In the genomic region with DNA sequence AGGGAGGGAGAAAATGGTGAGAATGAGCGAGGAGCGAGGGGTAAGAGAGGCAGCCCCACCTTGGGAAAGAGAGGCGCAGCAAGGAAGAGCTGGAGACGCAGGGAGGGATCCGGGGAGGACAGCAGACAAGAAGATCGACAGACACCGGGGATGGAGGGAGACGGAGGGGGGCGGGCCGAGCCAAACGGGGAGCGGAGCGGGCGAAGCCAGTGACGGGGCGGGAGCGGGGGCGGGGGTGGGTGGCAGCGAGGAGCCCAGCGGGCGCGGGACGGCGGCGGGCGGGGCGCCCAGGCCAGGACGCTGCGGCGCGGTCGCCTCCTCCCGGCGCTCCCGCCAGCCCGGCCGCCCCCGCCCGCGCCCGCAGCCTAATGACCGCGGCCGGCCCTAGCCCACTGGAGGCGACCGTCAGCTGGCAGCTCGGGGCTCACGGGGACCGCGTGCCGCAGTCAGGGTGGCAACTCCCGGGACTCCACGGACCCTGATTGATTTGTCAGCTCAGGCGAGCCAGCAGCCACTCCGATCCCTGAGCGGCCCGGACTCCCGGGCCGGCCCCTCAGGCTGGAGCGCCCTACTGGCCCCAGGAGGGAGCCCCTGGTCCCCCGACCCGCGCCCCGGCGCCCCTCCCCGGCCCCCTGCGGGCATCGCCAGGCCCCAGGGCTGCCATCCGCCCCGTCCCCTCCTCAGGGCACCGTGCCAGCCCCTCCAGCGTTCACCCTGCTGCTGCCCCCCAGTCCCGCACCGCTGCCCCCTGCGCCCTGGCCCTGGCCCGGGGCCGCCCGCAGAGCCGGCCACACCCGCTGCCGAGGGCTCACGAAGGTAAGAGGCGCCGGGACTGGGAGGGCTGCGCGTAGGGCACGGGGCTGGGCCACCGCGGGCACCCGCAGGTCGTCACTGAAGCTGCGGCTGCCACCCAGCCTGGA, we compare ENCODE assay signal across 7 mouse cellular contexts. TPM values are rescaled to one million over a fixed set of nuclear protein-coding genes. Genes with fewer than 3 reads are reported as not detected.
DNase-seq lines count a peak whose midpoint lies in the region; ATAC-seq and TF ChIP-seq lines count a peak whose summit lies in the region.

A gene (plus strand): TSS at position 292 of the 920 bp plus-strand sequence.

- H3K27me3 ChIP-seq in heart, embryonic 12.5 days (replicated peaks) = peaks cover 91% of the 10 kb centered on the region
- H3K27me3 ChIP-seq in neural tube, embryonic 11.5 days (ENCODE audit: control insufficient read depth, insufficient read depth, low read length) = peaks cover 96% of the 10 kb centered on the region

- H3K9ac ChIP-seq in heart, embryonic 12.5 days = peak within 1 kb of the TSS; percentile 70
- H3K9ac ChIP-seq in neural tube, embryonic 11.5 days (ENCODE audit: low read length) = peak within 1 kb of the TSS; percentile 37

- 1% methylated on average over 73 of the region's 92 CpGs for WGBS in lung, adult 2 months
- WGBS in heart, embryonic 12.5 days = 1% methylated on average over 49 of the region's 92 CpGs
- under 1% methylated on average over 74 of the region's 92 CpGs for WGBS in neural tube, embryonic 11.5 days

- peak within 1 kb of the TSS; percentile 22 for H3K4me3 ChIP-seq in lung, adult 2 months (replicated peaks; ENCODE audit: extremely low read depth, low read depth, low read length)
- peak within 1 kb of the TSS; percentile 76 for H3K4me3 ChIP-seq in cortical plate, adult 2 months (ENCODE audit: insufficient read depth, low read length)
- H3K4me3 ChIP-seq in heart, embryonic 12.5 days = peak within 1 kb of the TSS; percentile 62
- peak within 1 kb of the TSS; percentile 38 for H3K4me3 ChIP-seq in neural tube, embryonic 11.5 days (ENCODE audit: low read depth, low read length)

- TF ChIP-seq POLR2A in lung, adult 2 months (IDR thresholded peaks at IDR 0.05; ENCODE audit: borderline replicate concordance, extremely low read depth, low read depth, low read length) = no peak
- no peak for TF ChIP-seq POLR2A in cortical plate, adult 2 months (IDR thresholded peaks at IDR 0.05; ENCODE audit: extremely low read depth, insufficient read depth, low read length)

- H3K4me1 ChIP-seq in lung, adult 2 months (ENCODE audit: control insufficient read depth, insufficient read depth, low read length) = peaks cover 2% of the 10 kb centered on the region
- H3K4me1 ChIP-seq in cortical plate, adult 2 months (ENCODE audit: control insufficient read depth, insufficient read depth, low read length) = no peaks in the 10 kb centered on the region
- H3K4me1 ChIP-seq in heart, embryonic 12.5 days (replicated peaks) = peaks cover 20% of the 10 kb centered on the region
- peaks cover 10% of the 10 kb centered on the region for H3K4me1 ChIP-seq in neural tube, embryonic 11.5 days (ENCODE audit: control insufficient read depth, insufficient read depth, low read length)

- H3K4me2 ChIP-seq in heart, embryonic 12.5 days = peak within 1 kb of the TSS; percentile 96
- peak within 1 kb of the TSS; percentile 53 for H3K4me2 ChIP-seq in neural tube, embryonic 11.5 days (ENCODE audit: low read depth)

- ATAC-seq in heart, embryonic 12.5 days (ENCODE audit: insufficient number of reproducible peaks, low FRiP score) = peak; percentile 18; the same call in 1 of the 2 replicates
- ATAC-seq in neural tube, embryonic 11.5 days (ENCODE audit: insufficient read depth, low FRiP score, low TSS enrichment) = peak; percentile 63

- intact Hi-C loops in left cerebral cortex, postnatal 14 days (cut with DNase I) = no loop called here

- no peaks in the 10 kb centered on the region for H3K36me3 ChIP-seq in heart, embryonic 12.5 days
- H3K36me3 ChIP-seq in neural tube, embryonic 11.5 days (ENCODE audit: control insufficient read depth, insufficient read depth, low read length) = no peaks in the 10 kb centered on the region

- DNase-seq in lung, adult 2 months = peak; percentile 13
- no peak for DNase-seq in lung, postnatal 10 days
- DNase-seq in left cerebral cortex, postnatal 14 days (ENCODE audit: low spot score in 2 of 2) = peak in 1 of 2 experiments; percentile 21
- DNase-seq in neural tube, embryonic 11.5 days (ENCODE audit: low spot score) = peak; percentile 38
- DNase-seq in cerebellum, postnatal 4 days (ENCODE audit: low spot score in 2 of 2) = no peak

- no peaks in the 10 kb centered on the region for H3K9me3 ChIP-seq in heart, embryonic 12.5 days (replicated peaks)
- H3K9me3 ChIP-seq in neural tube, embryonic 11.5 days (ENCODE audit: control insufficient read depth, low read length) = no peaks in the 10 kb centered on the region

- TF ChIP-seq CTCF in lung, adult 2 months (IDR thresholded peaks at IDR 0.05; ENCODE audit: insufficient read depth, low read length) = no peak
- no peak for TF ChIP-seq CTCF in cortical plate, adult 2 months (IDR thresholded peaks at IDR 0.05; ENCODE audit: extremely low read depth, insufficient read depth, low read length)

- no peak within 1 kb of the TSS for H3K27ac ChIP-seq in cortical plate, adult 2 months (ENCODE audit: insufficient read depth, low read length)
- H3K27ac ChIP-seq in heart, embryonic 12.5 days (ENCODE audit: poor library complexity, severe bottlenecking) = no peak within 1 kb of the TSS
- H3K27ac ChIP-seq in neural tube, embryonic 11.5 days (ENCODE audit: low read depth, low read length) = no peak within 1 kb of the TSS

RNA-seq across cellular contexts. Expression of the gene that starts here (rescaled TPM):
- not detected in 2 replicates for polyA plus RNA-seq in lung, adult 2 months (2012; rRNA removed)
- polyA plus RNA-seq in cortical plate, adult 2 months (2012; rRNA removed) = 82.4 and 83.3 TPM in 2 replicates
- 0.36 and 0.70 TPM in 2 replicates for polyA plus RNA-seq in heart, embryonic 12.5 days (2016; fragmentation: Nextera tagmentation; extraction: Ambion mirVana)
- total RNA-seq in left cerebral cortex, postnatal 14 days (2021) = 10 to 100 TPM; 73.2 to 85.4 TPM
- polyA plus RNA-seq in neural tube, embryonic 11.5 days (2014; fragmentation: Nextera tagmentation; extraction: Ambion mirVana) = 6.0 and 8.7 TPM in 2 replicates

Comparison
In these comparisons a context has a peak if more than half of its experiments do, and no peak if none do; other contexts are left out.
1. Peak in DNase-seq and H3K4me3 ChIP-seq in lung, adult 2 months; RNA of the gene not detected or under 1 TPM.
2. Peak in ATAC-seq, H3K4me3 ChIP-seq, H3K9ac ChIP-seq and H3K4me2 ChIP-seq in heart, embryonic 12.5 days; RNA of the gene not detected or under 1 TPM.
3. H3K4me3 ChIP-seq: peak in every context shown above with its lines; median percentile 76 in cortical plate, adult 2 months; 62 in heart, embryonic 12.5 days; 38 in neural tube, embryonic 11.5 days; 22 in lung, adult 2 months.